Mouse (Mus musculus) liver, adult 2 months (tissue): ENCODE measurements at regions not wholly inside any gene's neighbourhood (a gene's known extent, or its start where the extent isn't known, plus 50 kb on each side); places are given as distances from the start of the nearest gene placed in this dataset.

Experiments used
- CTCF ChIP-seq: fragments of 200-500 bp; IDR thresholded peaks from 2 replicates; pipeline ENCODE4 v1.5.1; 2011; ENCODE audit warnings: low read depth, low read length, control low read depth
- POLR2A ChIP-seq: fragments of 200-500 bp; IDR thresholded peaks from 2 replicates; pipeline ENCODE4 v1.6.1; 2011; ENCODE audit warnings: low read length, control low read depth; ENCODE audit not compliant: insufficient read depth; ENCODE audit errors: extremely low read depth

- TF ChIP-seq CTCF (no peak), POLR2A (no peak)
Measured at GRCm38 (mm10) chr1:57272593-57272992, 104.8 kb upstream of the 1700066M21Rik start.
